Mouse (Mus musculus): ENCODE measurements at regions not wholly inside any gene's neighbourhood (a gene's known extent, or its start where the extent isn't known, plus 50 kb on each side); places are given as distances from the start of the nearest gene placed in this dataset.

DNA sequence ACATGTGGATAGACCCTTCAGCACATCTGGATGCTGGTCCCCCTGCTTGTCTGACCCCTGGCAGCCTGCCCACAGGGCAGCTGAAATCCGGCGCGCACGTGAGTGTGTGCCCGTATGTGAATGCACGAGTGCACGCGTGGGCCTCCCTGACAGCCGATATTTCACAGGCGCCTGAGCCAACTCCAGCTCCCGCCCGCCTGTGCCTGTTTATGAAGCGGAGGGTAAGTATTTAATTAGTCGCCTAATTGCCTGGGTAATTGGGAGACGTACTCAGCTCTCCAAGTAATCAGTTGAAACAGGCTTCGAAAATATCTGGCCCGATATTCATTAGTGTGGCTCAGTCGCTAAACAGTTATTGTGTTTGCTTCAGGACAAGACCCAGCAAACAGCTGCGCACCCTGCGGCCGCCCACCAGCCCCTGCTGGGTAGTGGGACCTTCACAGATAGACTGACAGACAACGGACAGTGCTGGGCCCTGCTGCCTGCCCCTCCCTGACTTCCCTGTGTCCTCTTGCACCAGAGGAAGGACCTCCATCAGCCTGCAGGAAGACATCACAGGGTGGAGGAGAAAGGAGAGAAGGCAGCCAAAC is 82.7 kb downstream of the Uncx start:
- Histone ChIP-seq H3K9ac (no peak overlapping the region), H3K36me3 (no peaks in the 10 kb centered on the region), H3K9me3 (replicated peaks) (no peaks in the 10 kb centered on the region; the same call in 1 of the 2 replicates), H3K4me3 (replicated peaks) (no peak overlapping the region), H3K27me3 (peaks cover 69% of the 10 kb centered on the region), H3K4me1 (no peaks in the 10 kb centered on the region), H3K4me2 (no peak overlapping the region), H3K27ac (no peak overlapping the region)
- WGBS = 44% methylated on average over 22 of the region's 22 CpGs
- no peak for ATAC-seq (replicated peaks; ENCODE audit: low FRiP score)

DNA sequence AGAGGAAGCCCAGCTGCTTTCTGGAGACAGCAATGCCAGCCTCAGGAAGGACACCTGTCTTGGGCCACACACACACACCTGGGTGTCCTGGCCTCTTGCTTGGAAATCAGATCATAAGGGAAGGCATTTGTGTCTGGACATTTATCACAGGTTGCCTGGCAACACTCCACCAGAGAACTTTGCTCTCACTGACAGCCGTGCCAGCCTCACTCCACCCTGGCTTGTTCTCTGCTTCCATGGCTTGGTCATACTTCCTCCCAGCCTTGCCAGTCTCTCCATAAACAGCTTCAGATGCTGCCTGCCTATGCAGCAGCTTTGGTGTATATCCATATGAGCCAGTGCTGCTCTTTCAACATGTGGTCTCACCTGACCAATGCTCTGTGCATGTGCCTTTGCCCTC is 84.3 kb downstream of the Uncx start:
- Histone ChIP-seq H3K27me3 (peaks cover 53% of the 10 kb centered on the region), H3K4me2 (no peak overlapping the region), H3K4me3 (replicated peaks) (no peak overlapping the region), H3K4me1 (no peaks in the 10 kb centered on the region), H3K36me3 (no peaks in the 10 kb centered on the region), H3K9me3 (replicated peaks) (no peaks in the 10 kb centered on the region; the same call in 1 of the 2 replicates), H3K27ac (no peak overlapping the region), H3K9ac (no peak overlapping the region)
- WGBS = 68% methylated on average over 1 of the region's 1 CpGs
- ATAC-seq (replicated peaks; ENCODE audit: low FRiP score) = no peak

DNA sequence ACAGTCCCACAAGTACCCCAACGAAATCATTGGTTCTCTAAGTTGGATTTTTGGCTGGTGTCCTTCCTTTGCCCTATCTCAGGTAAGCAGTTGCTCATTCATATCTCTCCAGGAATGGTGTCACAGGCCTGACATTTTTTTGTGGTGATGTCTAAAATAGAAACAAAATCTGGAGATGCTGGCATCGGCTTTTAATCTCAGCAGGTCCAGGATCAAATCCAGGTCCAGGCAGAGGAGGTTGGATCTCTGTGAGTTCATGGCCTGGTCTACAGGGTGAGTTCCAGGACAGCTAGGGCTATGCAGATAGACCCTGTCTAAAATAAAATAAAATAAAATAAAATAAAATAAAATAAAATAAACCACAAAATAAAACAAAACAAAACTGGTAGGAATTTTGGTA is 93.7 kb downstream of the Uncx start:
- H3K4me2 ChIP-seq = no peak overlapping the region
- H3K9me3 ChIP-seq (replicated peaks) = no peaks in the 10 kb centered on the region
- H3K36me3 ChIP-seq = no peaks in the 10 kb centered on the region
- H3K27me3 ChIP-seq = no peaks in the 10 kb centered on the region
- H3K27ac ChIP-seq = no peak overlapping the region
- no peak overlapping the region for H3K9ac ChIP-seq
- 94% methylated on average over 2 of the region's 2 CpGs for WGBS
- peaks cover 31% of the 10 kb centered on the region for H3K4me1 ChIP-seq
- no peak overlapping the region for H3K4me3 ChIP-seq (replicated peaks)
- ATAC-seq (replicated peaks; ENCODE audit: low FRiP score) = no peak

DNA sequence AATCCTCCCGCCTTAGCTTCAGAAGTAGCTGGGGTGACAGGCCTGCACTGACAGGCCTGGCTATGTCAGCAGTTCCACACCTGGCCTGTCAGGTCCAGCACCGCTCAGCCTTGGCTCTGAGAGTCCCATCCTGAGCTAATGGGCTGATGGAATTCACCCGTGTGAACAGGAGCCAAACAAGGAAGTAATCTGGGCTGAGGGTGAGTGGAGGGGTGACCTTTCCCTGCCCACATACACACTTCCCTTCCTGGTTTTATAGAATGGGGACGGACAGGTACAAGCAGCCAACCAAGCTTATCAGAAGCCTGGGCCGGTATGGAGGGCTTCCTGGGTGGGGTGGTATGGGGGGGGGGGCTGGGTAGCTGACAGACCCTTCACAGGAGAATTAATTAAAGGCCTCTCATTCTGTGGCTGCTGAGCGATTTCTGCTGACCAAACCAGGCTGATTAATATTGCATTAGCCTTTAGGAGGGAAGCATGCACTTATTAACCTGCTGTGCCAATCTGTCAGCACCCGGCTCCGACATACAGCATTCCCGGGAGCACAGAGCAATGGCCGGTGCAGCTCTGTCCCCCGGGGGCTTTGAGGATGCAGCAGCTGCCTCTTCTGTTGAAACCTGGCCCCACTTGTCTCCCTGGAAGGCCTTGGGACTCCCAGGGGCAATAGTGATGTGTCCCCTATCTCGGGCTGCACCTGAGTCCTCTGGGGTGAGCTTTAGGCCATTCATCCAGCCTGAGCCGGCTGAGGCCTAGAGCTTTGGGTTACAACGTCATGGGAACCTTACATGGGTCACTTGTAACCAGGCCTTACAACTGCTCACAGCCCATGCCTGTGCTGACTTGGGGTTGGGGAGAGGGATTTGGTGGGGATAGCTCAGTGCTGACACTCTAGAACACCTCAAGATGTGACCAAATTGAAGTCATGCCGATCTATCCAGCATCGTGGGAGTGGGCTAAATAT is 95.2 kb downstream of the Micall2 start:
- H3K4me1 ChIP-seq = peaks cover 38% of the 10 kb centered on the region
- H3K9me3 ChIP-seq (replicated peaks) = no peaks in the 10 kb centered on the region
- ATAC-seq (replicated peaks; ENCODE audit: low FRiP score) = peak; percentile 71
- H3K9ac ChIP-seq = no peak overlapping the region
- 0 out of 2 replicates have a peak, but pooled peaks cover 8% of the 10 kb centered on the region for H3K27me3 ChIP-seq
- 43% methylated on average over 16 of the region's 16 CpGs for WGBS
- H3K36me3 ChIP-seq = no peaks in the 10 kb centered on the region
- no peak overlapping the region for H3K4me2 ChIP-seq
- H3K27ac ChIP-seq = peak overlapping the region; percentile 84
- no peak overlapping the region for H3K4me3 ChIP-seq (replicated peaks)

DNA sequence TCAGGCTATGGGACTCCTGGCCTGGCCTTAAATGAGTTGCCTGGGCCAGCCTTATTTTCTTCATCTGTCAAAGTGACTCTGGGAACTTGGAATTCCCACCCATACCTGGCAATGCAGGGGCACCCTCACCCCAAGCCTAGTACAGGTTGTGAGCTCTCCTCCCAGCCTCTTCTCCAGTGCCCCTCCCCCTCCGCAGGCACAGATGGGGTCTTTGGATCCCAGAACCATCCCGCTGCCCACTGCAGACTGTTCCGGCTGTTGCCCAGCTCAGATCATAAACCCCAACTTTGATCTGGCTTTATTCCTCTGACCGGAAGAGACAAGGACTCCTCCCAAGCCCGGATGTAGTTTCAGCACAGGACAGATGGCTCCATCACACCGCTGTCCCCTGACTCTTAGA is 91.3 kb downstream of the Micall2 start:
- ATAC-seq (replicated peaks; ENCODE audit: low FRiP score) = no peak
- H3K4me2 ChIP-seq = no peak overlapping the region
- H3K4me1 ChIP-seq = peaks cover 35% of the 10 kb centered on the region
- H3K9ac ChIP-seq = no peak overlapping the region
- no peaks in the 10 kb centered on the region for H3K36me3 ChIP-seq
- WGBS = 28% methylated on average over 6 of the region's 6 CpGs
- 0 out of 2 replicates have a peak overlapping the region, but pooled peaks have one; percentile 37 for H3K27ac ChIP-seq
- H3K9me3 ChIP-seq (replicated peaks) = no peaks in the 10 kb centered on the region
- H3K27me3 ChIP-seq = peaks cover 21% of the 10 kb centered on the region; the same call in 1 of the 2 replicates
- H3K4me3 ChIP-seq (replicated peaks) = no peak overlapping the region

DNA sequence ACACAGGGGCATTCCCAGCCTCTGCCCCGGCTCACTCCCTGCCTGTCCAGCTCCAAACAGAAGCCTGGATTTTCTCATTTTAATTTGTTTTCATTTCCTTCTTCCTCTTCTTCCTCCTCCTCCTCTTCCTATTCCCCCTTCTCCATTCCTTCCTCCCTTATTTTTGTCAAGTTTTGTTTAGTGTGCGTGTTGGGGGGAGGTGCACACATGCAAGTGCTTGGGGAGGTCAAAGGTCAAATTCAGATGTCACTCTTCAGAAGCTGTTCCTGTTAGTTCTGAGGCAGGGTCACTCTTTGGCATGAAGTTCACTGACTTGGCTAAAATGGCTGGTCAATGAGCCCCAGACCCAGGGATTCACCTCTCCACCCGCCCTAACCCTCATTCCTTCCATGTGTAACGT is 85.1 kb downstream of the Micall2 start:
- H3K36me3 ChIP-seq = no peaks in the 10 kb centered on the region
- no peak for ATAC-seq (replicated peaks; ENCODE audit: low FRiP score)
- H3K27ac ChIP-seq = no peak overlapping the region
- H3K4me1 ChIP-seq = peaks cover 18% of the 10 kb centered on the region
- no peak overlapping the region for H3K4me3 ChIP-seq (replicated peaks)
- no peaks in the 10 kb centered on the region for H3K9me3 ChIP-seq (replicated peaks)
- H3K4me2 ChIP-seq = no peak overlapping the region
- WGBS = 48% methylated on average over 4 of the region's 4 CpGs
- peaks cover 15% of the 10 kb centered on the region; the same call in 1 of the 2 replicates for H3K27me3 ChIP-seq
- H3K9ac ChIP-seq = no peak overlapping the region
